Mouse (Mus musculus) megakaryocyte, embryonic 14.5 days (primary cell): Measurements from ENCODE around the gene Rbm28.

ENCODE experiments used
- FLI1 ChIP-seq: IDR thresholded peaks from 2 replicates; pipeline ENCODE4 v1.6.1; 2012; ENCODE audit warnings: low read length, inconsistent platforms, mixed read lengths
- GATA1 ChIP-seq: IDR thresholded peaks from 3 replicates; pipeline ENCODE4 v1.6.1; 2012; ENCODE audit warnings: mixed read lengths, low read length, inconsistent platforms, borderline replicate concordance

GRCm38 (mm10) chr6:29207017-29207416, 42.2 kb upstream of the Rbm28 start:
- no peak for TF ChIP-seq GATA1
- no peak for TF ChIP-seq FLI1
